Mouse (Mus musculus): Measurements from ENCODE around the gene Lnpep.
"Not testable (repeated sequence)": the region's sequence is repeated elsewhere in the genome, so short reads cannot be mapped to it uniquely, and the experiment has no call there.

The Lnpep gene

GRCm38 (mm10) chr17:17624957-17625586 lies at the start of gene Lnpep:
Gene Lnpep, minus strand, starts transcription at chr17:17625050.
- DNase-seq, result peak; percentile 96

DNA sequence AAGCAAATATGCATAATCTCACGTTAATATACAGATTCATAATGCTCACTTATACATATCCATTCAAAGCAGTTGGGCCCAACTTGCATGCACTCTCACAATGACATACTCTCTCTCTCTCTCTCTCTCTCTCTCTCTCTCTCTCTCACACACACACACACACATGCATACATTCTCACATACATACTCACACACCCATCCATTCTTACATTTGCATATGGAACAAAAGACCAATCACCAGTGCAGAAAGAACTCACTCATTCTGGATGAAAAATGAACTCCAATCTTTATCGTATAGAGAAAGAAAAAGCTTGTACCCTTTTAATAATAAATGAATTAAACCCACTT lies 31.0 kb upstream of the Lnpep start:
- DNase-seq, result no peak

- no peak for DNase-seq
Measured at GRCm38 (mm10) chr17:17654997-17655828, 30.4 kb upstream of the Lnpep start.

- no peak for DNase-seq
Measured at GRCm38 (mm10) chr17:17652570-17652969, 27.7 kb upstream of the Lnpep start.

DNA sequence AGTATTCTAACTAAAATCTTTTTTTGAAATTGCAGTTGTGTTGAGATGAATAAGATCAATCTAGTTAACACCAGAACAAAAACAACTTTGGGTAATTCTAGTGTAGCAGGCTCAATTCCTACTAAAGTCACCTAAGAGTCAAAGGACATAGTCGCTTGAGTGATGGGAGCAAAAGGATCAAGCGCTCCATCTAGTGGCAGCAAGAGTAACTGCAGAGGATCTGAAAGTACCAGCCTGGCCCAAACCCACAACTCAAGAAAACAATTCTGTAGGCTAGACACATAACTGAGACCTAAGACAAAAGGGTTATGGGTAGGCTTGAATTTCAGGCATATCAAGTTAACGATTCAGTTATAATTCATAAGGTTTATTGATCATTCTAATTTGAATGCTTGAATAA lies 20.9 kb upstream of the Lnpep start:
- peak; percentile 33 for DNase-seq

- no peak for DNase-seq
Measured at GRCm38 (mm10) chr17:17637387-17637786, 12.5 kb upstream of the Lnpep start.

GRCm38 (mm10) chr17:17636147-17636546 lies 11.3 kb upstream of the Lnpep start:
- no peak for DNase-seq

- no peak for DNase-seq
Measured at GRCm38 (mm10) chr17:17634033-17634432, 9.2 kb upstream of the Lnpep start.

GRCm38 (mm10) chr17:17631985-17632384 lies 7.1 kb upstream of the Lnpep start:
- no peak for DNase-seq

DNA sequence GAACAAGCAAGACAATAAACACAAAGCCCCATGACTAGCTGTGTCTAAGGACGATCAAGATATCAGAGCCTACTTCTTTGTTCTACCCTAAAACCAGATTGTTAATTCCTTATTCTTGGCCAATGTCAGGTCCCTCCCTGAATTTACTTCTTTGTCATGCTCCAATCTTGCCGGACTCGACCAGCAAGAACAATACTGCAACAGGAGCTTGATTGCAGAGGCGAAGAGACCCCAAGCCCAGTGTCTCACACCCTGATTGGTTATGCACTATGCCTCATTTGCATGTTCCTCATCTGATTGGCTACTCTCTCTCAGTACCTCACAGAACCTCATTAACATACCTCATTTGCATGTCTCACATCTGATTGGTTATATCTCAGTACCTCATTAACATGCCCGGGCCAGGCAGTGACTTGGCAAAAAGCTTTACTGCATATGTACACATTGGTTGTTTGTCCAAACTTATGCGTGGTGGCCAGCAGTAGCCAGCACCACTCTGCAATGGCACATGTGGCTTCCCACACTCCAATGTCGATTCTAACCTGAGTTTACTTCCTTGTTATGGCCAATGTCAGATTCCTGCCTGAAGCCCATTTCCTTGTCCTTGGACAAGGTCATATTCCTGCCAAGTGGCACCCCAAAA lies 3.5 kb upstream of the Lnpep start:
- not testable (repeated sequence) for DNase-seq

GRCm38 (mm10) chr17:17627558-17627957 lies 2.7 kb upstream of the Lnpep start:
- no peak for DNase-seq

GRCm38 (mm10) chr17:17625887-17626679 lies 1.2 kb upstream of the Lnpep start:
- DNase-seq, result no peak

DNA sequence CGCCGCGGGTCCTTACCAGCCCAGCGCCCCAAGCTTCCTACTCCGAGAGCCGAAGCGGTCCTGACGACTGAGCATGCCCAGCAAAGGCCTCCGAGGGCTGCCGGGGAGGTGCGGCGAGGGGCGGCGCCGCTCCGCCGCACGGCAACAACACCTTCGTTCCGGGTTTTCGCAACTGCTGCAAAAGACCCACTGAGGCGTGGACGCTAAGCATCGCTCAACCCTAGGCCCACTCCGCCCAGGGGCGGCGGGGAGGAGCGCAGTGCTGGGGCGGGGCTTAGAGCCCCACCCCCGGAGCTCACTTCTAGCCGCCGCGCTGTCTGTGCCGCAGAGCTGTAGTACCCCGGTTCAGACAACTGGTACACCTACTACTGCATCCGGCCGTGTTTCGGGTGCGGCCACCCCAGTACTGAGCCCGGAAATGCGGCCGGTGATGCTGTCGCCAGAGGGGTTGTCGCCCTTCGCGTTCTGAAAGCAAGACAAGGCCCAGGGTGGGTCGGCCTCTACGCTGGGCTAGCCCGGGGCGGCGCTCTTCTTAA lies 361 bp downstream of the Lnpep start:
- DNase-seq, result peak; percentile 94

DNA sequence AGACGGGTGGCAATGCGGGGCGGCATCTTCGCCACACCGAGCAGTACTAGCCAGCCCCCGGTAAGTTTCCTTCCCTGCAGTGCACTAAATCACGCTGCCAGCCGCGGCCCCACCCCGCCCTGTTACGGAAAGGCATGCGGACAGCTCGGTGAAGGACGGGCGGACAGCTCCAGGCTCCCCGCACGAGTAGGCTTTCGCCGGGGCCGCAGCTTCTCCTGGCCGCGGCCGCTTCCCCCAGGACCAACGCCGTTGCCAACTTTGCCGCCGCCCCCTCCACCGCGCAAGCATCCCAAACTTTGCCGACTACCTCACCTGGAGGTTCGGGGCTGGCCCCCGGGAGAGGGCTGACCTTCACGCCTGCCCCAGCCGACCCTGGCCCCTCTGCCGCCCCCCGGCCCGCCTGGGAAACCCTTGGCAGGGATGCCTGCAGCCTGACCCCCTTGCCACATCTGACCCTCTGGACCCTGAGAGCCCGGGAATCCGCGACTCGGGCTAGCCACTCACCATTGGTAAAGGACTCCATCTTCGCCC lies 895 bp downstream of the Lnpep start:
- peak; percentile 74 for DNase-seq

- no peak for DNase-seq
Measured at GRCm38 (mm10) chr17:17623221-17623889, 1.5 kb downstream of the Lnpep start.

DNA sequence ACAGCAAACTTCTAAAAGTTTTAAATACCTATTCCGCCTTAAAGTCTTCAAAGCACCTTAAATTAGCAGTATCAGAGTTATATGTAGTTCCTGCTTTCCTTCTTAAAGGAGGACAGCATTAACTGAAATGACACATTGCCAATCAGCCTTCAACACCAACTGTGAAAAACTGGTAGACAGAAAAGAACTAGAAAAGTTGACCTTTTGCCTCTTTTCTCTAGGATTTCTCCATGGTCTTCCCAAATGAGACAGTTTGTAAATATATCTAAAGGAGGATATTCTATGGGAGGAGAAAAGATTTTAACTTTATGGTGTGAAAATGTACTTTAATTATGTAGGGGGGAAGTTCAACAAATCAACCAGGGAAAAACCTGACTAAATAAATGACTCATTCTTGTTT lies 2.3 kb downstream of the Lnpep start:
- no peak for DNase-seq

GRCm38 (mm10) chr17:17621586-17621985 lies 3.3 kb downstream of the Lnpep start:
- no peak for DNase-seq

GRCm38 (mm10) chr17:17618463-17618862 lies 6.4 kb downstream of the Lnpep start:
- DNase-seq, result no peak

DNA sequence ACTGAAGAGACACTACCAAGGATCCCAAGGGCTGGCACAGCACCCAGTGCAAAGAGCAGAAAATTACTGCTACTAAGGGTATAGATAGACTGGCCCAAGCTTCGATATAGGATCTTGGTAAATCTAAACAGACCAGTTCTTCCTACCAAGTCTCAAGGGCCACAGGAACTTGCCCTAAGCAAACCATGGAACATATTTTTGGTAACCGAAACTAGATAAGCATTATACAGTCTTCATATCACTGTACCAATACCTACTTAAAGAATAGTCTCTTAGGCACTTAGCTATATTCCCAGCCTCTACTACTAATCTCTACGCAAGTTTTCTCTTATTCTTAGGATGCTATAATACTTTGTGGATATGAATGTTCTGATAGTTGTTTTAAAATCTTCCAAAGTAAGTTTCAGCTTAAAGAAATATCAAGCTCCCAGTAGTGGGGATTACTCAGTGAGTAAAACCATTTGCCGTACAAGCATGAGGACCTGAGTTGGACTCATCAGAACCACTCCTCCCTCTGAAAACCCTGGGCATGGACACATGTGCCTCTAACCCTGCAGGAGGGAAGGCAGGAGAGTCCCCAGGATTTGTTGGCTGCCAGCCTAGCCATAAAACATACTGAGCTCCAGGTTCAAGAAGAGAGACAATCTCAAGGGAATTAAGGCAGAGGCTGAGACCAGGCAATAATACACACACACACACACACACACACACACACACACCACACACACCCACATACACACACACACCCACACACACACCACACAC lies 7.2 kb downstream of the Lnpep start:
- no peak for DNase-seq

DNA sequence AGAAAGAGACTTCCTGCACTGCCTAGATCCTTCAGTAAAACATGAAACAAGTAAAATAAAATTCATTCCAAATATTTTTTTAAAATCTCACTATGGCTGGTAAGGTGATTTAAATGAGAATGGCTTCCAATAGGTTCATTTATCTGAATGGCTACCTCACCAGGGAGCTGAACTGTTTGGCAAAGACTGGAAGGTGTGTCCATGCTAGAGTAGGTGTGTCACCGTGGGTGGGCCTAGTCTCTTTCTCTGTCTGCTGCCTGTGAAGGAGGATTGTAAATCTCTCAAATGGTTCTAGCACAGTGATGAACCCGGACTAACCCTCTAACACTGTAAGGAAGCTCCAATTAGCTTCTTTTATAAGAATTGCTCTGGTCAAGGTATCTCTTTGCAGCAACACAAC lies 12.5 kb downstream of the Lnpep start:
- no peak for DNase-seq

DNA sequence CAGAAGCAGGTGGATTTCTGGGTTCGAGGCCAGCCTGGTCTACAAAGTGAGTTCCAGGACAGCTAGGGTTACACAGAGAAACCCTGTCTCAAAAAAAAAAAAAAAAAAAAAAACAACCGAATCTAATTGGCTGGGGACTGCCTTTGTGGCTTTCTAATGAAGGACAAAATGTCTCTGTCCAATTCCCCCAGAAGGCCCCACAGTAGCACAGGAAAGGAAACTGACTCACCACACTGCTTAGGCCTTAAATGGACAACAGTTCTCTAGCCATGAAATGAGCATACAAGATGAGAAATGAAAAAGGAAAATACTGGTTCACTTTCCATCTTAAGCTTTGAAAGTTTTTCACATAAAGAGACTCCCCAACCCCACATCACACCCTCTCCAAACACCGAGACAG lies 15.3 kb downstream of the Lnpep start:
- DNase-seq, result no peak

Data from kidney, adult 18-20 months (tissue).